Mouse (Mus musculus): ENCODE measurements around the gene Cbx8.

Gene Cbx8

GRCm38 (mm10) chr11:119040600-119041324, at the start of gene Cbx8:
TSS of gene Cbx8 (minus strand) at chr11:119040969.
- DNase-seq (ENCODE audit: low spot score in 2 of 2) = peak; percentile 99 to 100

DNA sequence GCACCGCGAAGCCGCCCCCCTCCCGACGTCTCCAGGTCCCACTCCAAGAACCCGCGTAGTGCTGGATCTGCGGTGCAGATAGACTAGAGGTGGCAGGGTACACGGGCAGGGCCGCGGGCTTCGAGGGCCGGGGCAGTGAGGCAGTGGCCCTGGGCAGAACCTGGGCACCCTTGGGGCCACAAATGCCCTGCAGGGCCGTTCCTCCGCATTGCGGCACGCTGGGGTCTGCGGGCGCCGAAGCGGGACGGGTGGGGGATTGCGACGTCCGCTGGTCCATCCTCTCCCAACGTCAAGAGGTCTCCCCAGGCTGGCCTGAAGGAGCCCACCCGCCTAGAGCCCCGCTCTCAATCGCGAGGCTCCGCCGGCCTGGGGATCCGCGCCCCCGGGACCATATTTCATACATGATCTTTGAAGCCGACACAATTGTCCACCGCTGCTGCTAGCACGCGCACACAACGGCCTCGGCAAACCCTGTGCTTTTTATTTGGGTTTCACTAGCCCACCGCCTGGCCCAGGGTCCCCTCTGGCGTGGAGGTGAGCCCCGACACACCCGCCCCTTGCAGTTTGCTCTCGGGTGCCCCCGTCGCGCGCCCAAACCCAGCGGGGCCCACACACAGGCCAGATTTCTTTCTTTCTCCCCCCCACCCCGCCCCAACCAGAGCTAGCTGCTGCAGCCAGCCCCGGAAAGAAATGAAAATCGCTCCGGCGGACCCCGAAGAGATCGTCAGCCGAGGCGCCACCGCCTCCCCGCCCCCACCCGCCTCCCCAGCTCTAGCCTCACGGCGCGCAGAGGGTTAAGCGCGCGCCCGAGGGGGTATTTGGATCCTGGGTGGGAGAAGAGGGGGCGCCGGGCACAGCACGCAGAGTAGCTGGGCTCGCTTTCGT, 49.5 kb upstream of the Cbx8 start:
- DNase-seq (ENCODE audit: low spot score in 2 of 2) = peak in 1 of 2 experiments; percentile 8

- DNase-seq (ENCODE audit: low spot score in 2 of 2) = peak in 1 of 2 experiments; percentile 10
These were observed 48.7 kb upstream of the Cbx8 start for GRCm38 (mm10) chr11:119089235-119090075.

GRCm38 (mm10) chr11:119088391-119089234, 47.8 kb upstream of the Cbx8 start:
- peak in 1 of 2 experiments; percentile 31 for DNase-seq (ENCODE audit: low spot score in 2 of 2)

DNA sequence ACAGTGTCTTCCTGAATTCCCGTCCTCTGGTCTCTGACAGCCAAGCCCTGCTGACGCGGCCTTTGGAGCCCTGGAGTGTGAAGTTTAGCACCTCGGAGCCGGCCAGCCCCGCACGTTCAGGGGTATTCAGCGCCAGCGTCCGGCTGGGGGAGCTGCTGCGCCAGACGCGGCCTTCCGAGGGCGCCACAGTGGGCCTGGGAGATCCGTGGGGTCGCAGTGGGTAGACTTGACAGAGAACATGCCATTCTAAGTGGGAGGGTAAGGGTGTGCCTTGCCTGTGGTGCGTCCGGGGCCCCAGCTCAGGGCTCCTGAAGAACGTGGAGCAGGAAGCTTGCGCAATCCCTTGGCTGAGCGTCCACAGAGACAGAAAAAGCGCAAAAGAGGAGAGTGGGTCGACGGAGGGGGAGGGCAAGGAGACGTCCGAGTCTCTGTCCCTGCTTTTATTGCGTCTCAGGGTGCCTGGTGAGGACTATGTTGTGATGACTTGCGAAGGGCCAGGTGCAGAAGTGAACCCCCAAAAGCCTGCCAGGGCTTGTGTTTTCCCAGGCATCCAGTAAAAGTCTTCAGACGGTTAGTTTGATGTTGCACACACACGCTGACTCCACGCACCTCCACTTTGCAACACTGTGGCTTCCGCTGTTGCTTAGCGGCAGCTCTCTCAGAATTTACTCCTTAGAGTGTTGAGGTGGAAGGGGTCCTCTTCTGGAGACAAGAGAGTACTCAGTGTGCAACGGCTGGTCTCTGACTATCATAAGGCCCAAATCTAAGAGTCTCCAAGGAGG, 46.7 kb upstream of the Cbx8 start:
- peak; percentile 26 to 39 for DNase-seq (ENCODE audit: low spot score in 2 of 2)

DNA sequence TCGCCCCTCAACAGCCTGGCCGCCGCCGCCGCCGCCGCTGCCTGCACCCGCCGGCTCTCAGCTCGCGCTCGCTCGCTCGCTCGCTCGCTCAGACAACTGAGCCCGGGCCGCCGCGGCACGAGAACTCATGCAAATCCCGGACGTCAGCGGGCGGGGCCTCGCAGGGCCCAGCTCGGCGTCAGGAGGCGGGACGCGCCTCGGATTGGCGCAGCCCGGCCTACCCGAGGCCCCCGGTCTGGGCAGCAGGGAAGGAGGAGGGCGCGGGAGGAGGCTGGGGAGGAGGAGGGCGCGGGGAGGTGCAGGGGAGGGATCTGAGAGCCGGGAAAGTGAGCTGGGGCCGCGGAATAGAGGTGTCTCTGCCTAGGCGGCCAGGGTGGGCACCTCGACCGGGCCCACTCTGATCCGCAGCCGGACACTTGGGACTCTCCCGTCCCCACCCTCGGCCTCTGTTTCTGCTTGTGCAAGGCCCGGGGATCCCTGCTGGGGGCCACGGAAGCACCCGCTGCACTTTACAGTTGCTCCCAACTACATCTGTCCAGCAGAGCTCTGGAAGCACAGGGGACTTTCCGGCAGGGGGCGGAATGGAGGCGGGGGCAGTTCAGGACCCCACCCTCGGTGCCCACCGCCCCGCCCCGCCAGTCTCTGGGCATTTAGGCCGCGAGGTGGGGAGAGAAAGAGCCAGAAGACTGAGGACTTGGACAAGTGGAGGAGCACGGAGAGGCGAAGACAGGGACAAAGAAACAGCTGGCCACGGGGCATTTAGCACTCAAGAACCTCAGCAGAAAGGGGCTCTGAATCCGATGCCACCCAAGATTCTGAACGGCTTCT, 45.6 kb upstream of the Cbx8 start, which contains the start of gene Cbx4:
TSS of gene Cbx4 (minus strand) at position 78 of the 828 bp plus-strand sequence.
- DNase-seq (ENCODE audit: low spot score in 2 of 2) = peak; percentile 91 to 93

- DNase-seq (ENCODE audit: low spot score in 2 of 2) = peak; percentile 65 to 66
These were observed 44.7 kb upstream of the Cbx8 start for GRCm38 (mm10) chr11:119085279-119086062.

DNA sequence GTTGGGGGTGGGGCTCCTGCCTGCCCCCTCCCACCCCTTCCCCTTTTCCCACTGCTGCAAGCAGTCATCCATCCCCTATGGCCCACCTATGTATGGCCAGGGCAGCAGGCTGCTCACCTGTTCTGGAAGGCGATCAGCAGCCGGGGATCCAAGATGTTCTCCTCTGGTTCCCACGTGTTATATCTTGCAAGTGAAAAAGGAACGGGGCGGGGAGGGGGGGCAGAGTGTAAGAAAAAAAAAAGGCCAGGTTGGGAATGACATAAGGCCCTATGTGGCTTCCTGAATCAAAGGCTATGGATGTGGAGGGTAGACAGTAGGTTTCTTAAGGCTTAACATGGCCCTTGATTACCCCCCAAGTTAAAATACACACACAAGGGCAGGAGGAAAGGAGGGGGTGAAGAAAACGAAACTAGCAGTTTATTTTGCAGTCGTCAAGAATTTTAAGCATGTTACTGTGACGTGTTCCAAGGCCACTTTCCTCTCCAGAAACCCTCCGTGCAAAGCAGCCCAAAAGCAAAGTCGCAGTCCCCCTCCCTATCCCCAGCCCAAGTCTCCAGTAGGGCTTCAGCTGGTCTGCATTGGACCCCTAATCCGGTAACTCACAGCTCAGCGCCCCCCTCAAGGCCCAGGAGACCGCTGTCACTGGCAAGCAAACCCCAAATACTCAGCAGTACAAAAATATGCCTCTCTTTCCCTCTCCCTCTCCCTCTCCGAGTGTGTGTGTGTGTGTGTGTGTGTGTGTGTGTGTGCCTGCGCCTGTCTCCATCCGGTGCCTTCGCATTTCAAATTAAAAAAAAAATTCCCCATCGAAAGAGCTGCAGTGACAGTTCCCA, 43.9 kb upstream of the Cbx8 start:
- peak; percentile 46 to 57 for DNase-seq (ENCODE audit: low spot score in 2 of 2)

- DNase-seq (ENCODE audit: low spot score in 2 of 2) = peak; percentile 84 to 87
These were observed 43.1 kb upstream of the Cbx8 start for GRCm38 (mm10) chr11:119083724-119084445.

- peak; percentile 60 to 74 for DNase-seq (ENCODE audit: low spot score in 2 of 2)
These were observed 42.1 kb upstream of the Cbx8 start for GRCm38 (mm10) chr11:119082638-119083599.

- peak; percentile 54 to 67 for DNase-seq (ENCODE audit: low spot score in 2 of 2)
These were observed 41.3 kb upstream of the Cbx8 start for GRCm38 (mm10) chr11:119081839-119082637.

GRCm38 (mm10) chr11:119081148-119081838, 40.5 kb upstream of the Cbx8 start:
- DNase-seq (ENCODE audit: low spot score in 2 of 2) = peak in 1 of 2 experiments; percentile 12

DNA sequence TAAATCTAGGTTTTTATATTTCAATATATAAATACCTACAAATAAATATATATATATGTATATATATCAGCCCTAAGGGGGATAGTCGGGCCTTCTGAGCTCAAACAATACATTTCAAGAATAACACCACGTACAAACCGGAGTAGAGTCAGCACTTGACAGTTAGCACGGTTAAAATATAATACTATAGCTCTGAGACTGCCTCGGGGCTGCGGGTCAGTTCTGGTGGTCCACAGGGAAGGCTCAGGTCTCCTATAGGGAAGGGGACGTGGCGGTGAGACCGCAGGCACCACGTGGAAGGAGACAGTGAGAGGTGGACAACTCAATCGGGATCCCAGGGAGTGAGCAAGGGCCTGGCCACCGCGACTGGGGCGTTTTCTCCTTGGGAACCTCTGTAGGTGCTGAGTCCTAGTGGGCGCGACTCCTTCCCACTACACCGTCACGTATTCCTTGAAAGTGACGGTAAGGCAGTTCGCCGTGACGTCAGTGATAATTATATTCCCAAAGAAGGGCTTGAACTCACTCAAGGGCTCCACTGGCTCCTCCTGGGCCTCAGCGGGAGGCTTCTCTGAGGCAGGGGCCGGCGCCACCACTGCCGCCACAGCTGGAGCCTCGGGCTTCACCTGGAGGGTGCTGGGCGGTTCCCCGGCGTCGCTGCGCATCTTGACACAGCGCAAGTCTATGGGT, 39.8 kb upstream of the Cbx8 start:
- DNase-seq (ENCODE audit: low spot score in 2 of 2) = no peak

All from thymus, postnatal 10 days (tissue).